Mouse (Mus musculus) spleen, adult 2 months (tissue): ENCODE data around the gene Smcr8. TPM values are rescaled to one million over a fixed set of nuclear protein-coding genes. Genes with fewer than 3 reads are reported as not detected.

Experiments
- DNase-seq, 2 experiments: peaks; one replicate each; pipeline versions ENCODE4 v3.0.0 to v3.0.0-alpha.2; 2012 to 2021; ENCODE audit warnings: low spot score in 2 of 2, low read depth in 1 of 2
- H3K27ac ChIP-seq: fragments of 200-500 bp; 2 replicates; pipeline ENCODE4 v1.5.1; 2012; ENCODE audit warnings: low read length, inconsistent platforms; ENCODE audit not compliant: insufficient read depth
- H3K27me3 ChIP-seq: fragments of 200-500 bp; 2 replicates; pipeline ENCODE4 v1.6.1; 2012; ENCODE audit warnings: mild to moderate bottlenecking, moderate library complexity, low read length, inconsistent platforms; ENCODE audit not compliant: control insufficient read depth, insufficient read depth
- H3K36me3 ChIP-seq: fragments of 200-500 bp; 2 replicates; pipeline ENCODE4 v1.6.1; 2012; ENCODE audit warnings: mild to moderate bottlenecking, low read length, inconsistent platforms; ENCODE audit not compliant: control insufficient read depth, insufficient read depth
- H3K4me1 ChIP-seq: fragments of 200-500 bp; 2 replicates; pipeline ENCODE4 v1.6.1; 2011; ENCODE audit warnings: inconsistent platforms; ENCODE audit not compliant: control insufficient read depth, insufficient read depth, insufficient read length
- H3K4me3 ChIP-seq: fragments of 200-500 bp; 2 replicates; pipeline ENCODE4 v1.5.1; 2011; ENCODE audit warnings: mild to moderate bottlenecking, inconsistent platforms; ENCODE audit not compliant: insufficient read depth, insufficient read length; ENCODE audit errors: extremely low read depth
- CTCF ChIP-seq: fragments of 200-500 bp; IDR thresholded peaks from 2 replicates; pipeline ENCODE4 v1.5.1; 2011; ENCODE audit warnings: mild to moderate bottlenecking, inconsistent platforms; ENCODE audit not compliant: insufficient read depth, insufficient read length, insufficient replicate concordance; ENCODE audit errors: extremely low read depth
- POLR2A ChIP-seq: fragments of 200-500 bp; IDR thresholded peaks from 2 replicates; pipeline ENCODE4 v1.6.1; 2011; ENCODE audit warnings: low read depth, low read length, inconsistent platforms
- WGBS: fragments of 180-500 bp; shearing (Covaris S2); methylation state at CpG from one replicate; pipeline ENCODE4 v1.1.7; 2018; 5-methylcytosine and 5-hydroxymethylcytosine counted together
- polyA plus RNA-seq: library from polyadenylated mRNA; depleted of rRNA; stranded (reverse); fragments of >200 nt; gene quantifications from 2 replicates; pipeline ENCODE4 v1.2.3, GENCODE M21; 2012; rRNA removed

The Smcr8 gene
- polyA plus RNA-seq, 1 experiment, result 12.2 TPM

DNA sequence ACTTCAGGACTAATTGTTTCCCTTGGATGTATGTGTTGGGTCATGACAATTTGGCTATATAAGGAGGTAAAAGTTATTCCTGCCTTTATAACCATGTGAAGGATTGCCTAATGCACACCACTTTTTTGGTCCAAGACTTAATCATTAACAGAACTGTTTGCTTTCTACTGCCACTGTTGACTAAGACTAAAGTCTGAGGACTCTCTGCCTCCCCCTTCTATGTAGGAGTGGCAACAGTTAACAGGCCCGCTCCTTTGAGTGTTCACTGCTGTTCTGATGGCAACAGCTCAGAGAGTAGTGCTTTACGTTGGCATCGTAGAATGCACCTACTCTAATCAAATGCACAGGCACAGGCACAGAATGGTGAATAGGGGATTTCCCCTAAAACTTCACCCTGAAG, 47.9 kb downstream of the Smcr8 start:
- no peak overlapping the region for H3K27ac ChIP-seq
- DNase-seq, result no peak
- no peaks in the 10 kb centered on the region for H3K36me3 ChIP-seq
- TF ChIP-seq CTCF (no peak), POLR2A (no peak)
- WGBS, result 95% methylated on average over 3 of the region's 3 CpGs
- H3K27me3 ChIP-seq, result no peaks in the 10 kb centered on the region
- H3K4me1 ChIP-seq, result no peaks in the 10 kb centered on the region
- no peak overlapping the region for H3K4me3 ChIP-seq

DNA sequence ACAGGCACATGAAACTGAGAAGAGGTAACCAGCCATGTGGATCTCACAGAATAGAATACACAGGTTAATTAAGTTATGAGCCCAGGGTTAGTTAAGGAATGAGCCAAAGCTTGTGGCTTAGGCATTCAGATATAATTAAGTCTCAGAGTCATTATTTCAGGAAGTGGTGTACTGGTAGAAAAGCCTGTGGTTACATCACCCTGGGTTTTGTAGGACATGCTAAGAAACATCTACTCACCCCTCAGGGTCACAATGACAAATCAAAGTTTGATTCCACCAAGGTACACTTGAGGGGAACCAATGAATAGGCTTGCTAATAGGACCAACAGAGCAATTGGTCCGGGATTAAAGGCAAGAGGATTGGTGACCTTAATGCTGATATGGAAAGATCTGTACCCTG, 49.4 kb downstream of the Smcr8 start:
- H3K27ac ChIP-seq, result no peak overlapping the region
- 16% methylated on average over 1 of the region's 1 CpGs for WGBS
- H3K27me3 ChIP-seq, result no peaks in the 10 kb centered on the region
- peaks cover 4% of the 10 kb centered on the region; the same call in 1 of the 2 replicates for H3K4me1 ChIP-seq
- H3K36me3 ChIP-seq, result no peaks in the 10 kb centered on the region
- TF ChIP-seq POLR2A (no peak), CTCF (no peak)
- H3K4me3 ChIP-seq, result no peak overlapping the region
- no peak for DNase-seq

DNA sequence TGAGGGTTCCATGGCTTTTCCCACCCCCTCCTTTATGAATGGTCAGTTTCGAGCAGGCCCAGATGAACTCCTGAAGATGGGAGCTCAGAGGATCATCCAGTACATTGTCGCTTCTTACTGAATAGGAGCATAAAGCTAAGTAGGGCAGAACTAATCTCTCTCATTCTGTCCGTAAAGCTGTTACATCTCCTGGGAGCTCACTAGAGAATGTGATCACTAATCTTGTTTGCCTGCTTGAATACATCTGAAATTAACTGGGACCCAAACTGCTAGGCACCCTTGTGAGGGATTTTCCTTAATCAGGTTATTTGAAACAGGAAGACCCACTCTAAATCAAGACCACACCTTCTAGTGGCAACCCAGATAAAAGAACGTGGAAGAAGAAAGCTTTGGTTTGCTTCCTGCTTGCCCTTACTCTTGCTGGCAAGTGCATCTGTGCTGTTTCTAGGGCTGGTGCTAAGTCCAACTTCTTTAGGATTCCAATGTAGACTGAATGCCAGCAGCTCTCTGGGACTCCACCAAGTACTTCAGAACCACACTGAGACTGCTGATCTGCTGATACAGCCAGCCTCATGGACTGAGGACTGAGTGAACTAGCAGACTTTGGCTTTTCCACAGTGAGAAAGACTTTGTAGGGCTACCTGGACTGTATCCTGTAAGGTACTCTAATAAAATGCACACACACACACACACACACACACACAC, 50.1 kb downstream of the Smcr8 start:
- Histone ChIP-seq H3K36me3 (no peaks in the 10 kb centered on the region), H3K4me3 (no peak overlapping the region), H3K4me1 (peaks cover 4% of the 10 kb centered on the region; the same call in 1 of the 2 replicates), H3K27me3 (no peaks in the 10 kb centered on the region), H3K27ac (no peak overlapping the region)
- 66% methylated on average over 4 of the region's 4 CpGs for WGBS
- no peak for TF ChIP-seq CTCF
- DNase-seq, result no peak

DNA sequence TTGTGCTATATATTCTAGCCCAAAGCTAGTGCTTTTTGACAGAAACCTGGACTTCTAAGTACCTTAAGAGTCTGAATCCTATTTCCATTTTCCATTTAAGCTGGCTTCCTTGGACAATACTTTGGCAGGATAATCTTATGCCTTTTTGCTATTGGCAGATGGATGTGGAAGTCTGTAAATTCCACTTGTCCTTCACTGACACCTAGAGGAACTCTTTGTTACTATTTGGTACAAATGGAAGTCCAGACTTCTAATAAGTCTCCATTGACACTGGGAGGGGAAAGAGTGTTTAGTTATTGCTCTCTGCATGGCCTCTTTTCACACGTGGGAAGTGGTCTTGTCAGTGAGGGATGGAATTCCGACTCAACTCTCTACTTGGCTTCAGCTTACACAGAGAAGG, 51.6 kb downstream of the Smcr8 start:
- 32% methylated on average over 2 of the region's 2 CpGs for WGBS
- DNase-seq, result no peak
- Histone ChIP-seq H3K27me3 (no peaks in the 10 kb centered on the region), H3K4me1 (peaks cover 4% of the 10 kb centered on the region; the same call in 1 of the 2 replicates), H3K4me3 (no peak overlapping the region), H3K36me3 (no peaks in the 10 kb centered on the region), H3K27ac (no peak overlapping the region)
- TF ChIP-seq CTCF (no peak), POLR2A (no peak)

DNA sequence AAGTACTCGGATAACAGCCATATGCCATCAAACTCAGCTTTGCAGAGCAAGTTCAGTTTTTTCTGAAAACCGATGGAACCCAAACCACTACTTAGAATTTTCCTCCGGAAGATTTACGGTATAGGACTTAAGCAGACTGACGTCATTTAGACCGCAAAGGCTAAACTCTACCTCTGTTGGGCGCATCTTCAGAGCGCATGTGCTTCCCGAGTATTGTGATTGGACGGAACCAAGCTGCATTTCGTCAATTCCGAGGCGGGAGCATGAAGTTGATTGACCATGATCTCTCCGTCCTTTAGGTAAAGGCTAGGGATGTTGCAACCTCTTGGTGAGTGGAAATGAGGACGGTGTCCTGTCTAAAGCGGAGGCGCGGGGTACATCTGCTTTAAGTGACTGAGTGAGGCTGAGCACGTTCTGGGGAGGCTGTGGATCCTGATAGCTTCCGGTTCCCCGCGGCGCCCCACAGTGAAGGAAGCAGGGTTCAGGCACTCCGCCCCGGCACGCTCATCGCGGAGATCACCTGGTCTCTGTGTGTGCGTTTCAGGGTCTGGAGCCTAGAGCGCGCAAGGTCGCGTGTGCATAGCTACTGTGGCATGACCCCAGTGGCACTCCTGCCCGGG, 53.2 kb downstream of the Smcr8 start, which contains the start of gene Dhrs7b:
TSS of gene Dhrs7b (plus strand) at position 199 of the 620 bp plus-strand sequence.
- Histone ChIP-seq H3K4me3 (peak within 1 kb of the TSS; percentile 76), H3K4me1 (peaks cover 4% of the 10 kb centered on the region; the same call in 1 of the 2 replicates), H3K36me3 (no peaks in the 10 kb centered on the region), H3K27me3 (no peaks in the 10 kb centered on the region), H3K27ac (peak within 1 kb of the TSS; percentile 92)
- DNase-seq, result peak; percentile 84 to 97
- TF ChIP-seq CTCF (no peak), POLR2A (no peak; the same call in 1 of the 2 replicates)
- WGBS, result under 1% methylated on average over 34 of the region's 34 CpGs

DNA sequence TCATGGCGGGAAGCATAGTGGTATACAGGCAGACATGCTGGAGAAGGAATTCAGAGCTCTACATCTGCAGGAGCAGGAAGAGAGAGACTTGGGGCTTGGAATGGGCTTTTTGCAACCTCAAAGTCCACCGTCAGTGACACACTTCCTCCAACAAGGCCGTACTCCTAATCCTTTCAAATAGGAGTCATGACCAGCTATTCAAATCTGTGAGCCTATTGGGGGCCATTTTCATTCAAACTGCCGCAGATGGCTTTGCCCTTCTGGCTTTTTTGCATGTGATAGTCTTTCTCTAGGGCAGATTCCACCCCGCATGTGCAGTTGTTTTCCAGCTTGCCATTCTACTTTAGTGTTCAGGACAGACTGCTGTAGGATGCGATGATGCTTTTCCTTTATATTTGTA, 59.6 kb downstream of the Smcr8 start:
- WGBS, result 95% methylated on average over 6 of the region's 6 CpGs
- no peaks in the 10 kb centered on the region for H3K36me3 ChIP-seq
- H3K27me3 ChIP-seq, result no peaks in the 10 kb centered on the region
- no peak overlapping the region for H3K27ac ChIP-seq
- no peak for TF ChIP-seq POLR2A
- TF ChIP-seq CTCF, result no peak
- H3K4me1 ChIP-seq, result no peaks in the 10 kb centered on the region
- H3K4me3 ChIP-seq, result no peak overlapping the region
- DNase-seq, result no peak

Other genes starting within 250 kb of the Smcr8 start
- gene Alkbh5, start 241.1 kb upstream of the Smcr8 start, polyA plus RNA-seq, result 15.0 and 16.9 TPM in 2 replicates
- gene Llgl1, start 77.8 kb upstream of the Smcr8 start, polyA plus RNA-seq, result 38.6 and 50.7 TPM in 2 replicates
- gene Flii, start 50.3 kb upstream of the Smcr8 start, polyA plus RNA-seq, result 164 and 199 TPM in 2 replicates
- gene Mief2, start 49.1 kb upstream of the Smcr8 start, polyA plus RNA-seq, result 12.8 and 14.6 TPM in 2 replicates
- 7.3 and 9.5 TPM in 2 replicates for gene Top3a, start 159 bp upstream of the Smcr8 start, polyA plus RNA-seq
- 7.8 and 9.6 TPM in 2 replicates for gene Shmt1, start 34.2 kb downstream of the Smcr8 start, polyA plus RNA-seq
- gene Dhrs7b, start 53.1 kb downstream of the Smcr8 start, polyA plus RNA-seq, result 5.6 and 6.0 TPM in 2 replicates
- gene Tmem11, start 101.7 kb downstream of the Smcr8 start, polyA plus RNA-seq, result 32.5 and 37.8 TPM in 2 replicates
- 23.2 and 27.1 TPM in 2 replicates for gene Natd1, start 137.2 kb downstream of the Smcr8 start, polyA plus RNA-seq
- 22.0 and 23.2 TPM in 2 replicates for gene Map2k3, start 154.5 kb downstream of the Smcr8 start, polyA plus RNA-seq
- gene Kcnj12, start 245.0 kb downstream of the Smcr8 start, polyA plus RNA-seq, result 0.06 TPM in 2 replicates